In genomic region chr16:48373711-48374485, GRCm38 (mm10) we compare ENCODE assay signal across 39 mouse cellular contexts. TPM values are rescaled to one million over a fixed set of nuclear protein-coding genes. Genes with fewer than 3 reads are reported as not detected.
A peak's percentile ranks its signal among the peaks of the same experiment; 100 is the strongest.
DNase-seq lines count a peak whose midpoint lies in the region; ATAC-seq lines count a peak whose summit lies in the region.
"Had no signal": no experiment of that assay in that cellular context is flagged by ENCODE, and none has a peak within 500 bp of the region (broad histone marks: within the 10 kb centered on the region; RNA-seq: fewer than 3 reads in every experiment).

No protein-coding gene starts in this region.

- intact Hi-C loops in left cerebral cortex, postnatal 4 days (cut with DNase I) = no loop called here
- intact Hi-C loops in left cerebral cortex, postnatal 10 days (cut with DNase I) = no loop called here

- peak; percentile 64 for DNase-seq in left cerebral cortex, postnatal 4 days
- no peak for DNase-seq in left cerebral cortex, postnatal 10 days (ENCODE audit: extremely low spot score in 1 of 2, low spot score in 2 of 2)
- peak; percentile 79 to 82 for DNase-seq in cerebellum, adult 18-20 months
- DNase-seq in cerebellum, postnatal 10 days = peak; percentile 87 to 93
- DNase-seq in ovary, postnatal 14 days (ENCODE audit: low spot score) = no peak
- no peak for DNase-seq in frontal cortex, postnatal 36 days (ENCODE audit: low spot score in 2 of 2)
- DNase-seq: adrenal gland, adult 8-10 months; embryo, embryonic 11 days; heart, postnatal 14 days; kidney, adult 2 months; kidney, postnatal 36 days; liver; lung, adult 2 months; lung, postnatal 14 days; right cerebral cortex, postnatal 4 days; thymus, adult 2 months; thymus, postnatal 36 days had no signal

- no peak for ATAC-seq in CD4-positive, CD25-positive, alpha-beta regulatory T cell, adult 4 months
- ATAC-seq: forebrain, embryonic 16.5 days; hindbrain, postnatal 0 days; intestine, embryonic 15.5 days had no signal

RNA-seq across cellular contexts. Expression of gene Gm5485, which starts 38.3 kb away (rescaled TPM):
- total RNA-seq in left cerebral cortex, postnatal 4 days (2021) = not detected
- not detected for total RNA-seq in left cerebral cortex, postnatal 10 days (2021)
- polyA plus RNA-seq in CD4-positive, CD25-positive, alpha-beta regulatory T cell, adult 4 months (2017; shearing (Covaris generic)) = not detected
- total RNA-seq: adrenal gland, adult 8-10 months; adrenal gland, postnatal 4 days; gastrocnemius, adult 8-10 months; gastrocnemius, postnatal 4 days; heart, adult 8-10 months; heart, postnatal 14 days; hindbrain, postnatal 0 days; layer of hippocampus, adult 8-10 months; layer of hippocampus, postnatal 25 days; left cerebral cortex, adult 8-10 months; midbrain, postnatal 0 days had no signal
- polyA plus RNA-seq: embryonic facial prominence, embryonic 13.5 days; forebrain, embryonic 10.5 days; forebrain, embryonic 16.5 days; heart, embryonic 13.5 days; hindbrain, embryonic 11.5 days; hindbrain, postnatal 0 days; kidney, adult 2 months; kidney, embryonic 16.5 days; limb, embryonic 11.5 days; liver, embryonic 14.5 days; lung, adult 2 months; midbrain, embryonic 11.5 days; midbrain, postnatal 0 days; myocyte; neural tube, embryonic 12.5 days; thymus, adult 2 months had no signal

RNA-seq across cellular contexts. Expression of gene Morc1, which starts 57.1 kb away (rescaled TPM):
- total RNA-seq in left cerebral cortex, postnatal 4 days (2021) = under 1 TPM; 0.50 to 0.54 TPM
- total RNA-seq in left cerebral cortex, postnatal 10 days (2021) = under 1 TPM; 0.26 to 0.45 TPM
- polyA plus RNA-seq in CD4-positive, CD25-positive, alpha-beta regulatory T cell, adult 4 months (2017; shearing (Covaris generic)) = under 1 TPM; 0.36 to 0.63 TPM
- total RNA-seq: adrenal gland, adult 8-10 months; gastrocnemius, adult 8-10 months; gastrocnemius, postnatal 4 days; heart, adult 8-10 months had no signal
- polyA plus RNA-seq: embryonic facial prominence, embryonic 13.5 days; forebrain, embryonic 10.5 days; hindbrain, embryonic 11.5 days; limb, embryonic 11.5 days; liver, embryonic 14.5 days; midbrain, embryonic 11.5 days; myocyte had no signal

Comparison
In these comparisons a context has a peak if more than half of its experiments do, and no peak if none do; other contexts are left out.
1. DNase-seq: peak in left cerebral cortex, postnatal 4 days (single experiment), cerebellum, adult 18-20 months (2 of 2) and cerebellum, postnatal 10 days (2 of 2); none in left cerebral cortex, postnatal 10 days (0 of 2), ovary, postnatal 14 days (single experiment) and frontal cortex, postnatal 36 days (0 of 2).